Mouse (Mus musculus): Measurements from ENCODE around the gene Mtus2.

Mtus2 gene

GRCm38 (mm10) chr5:148041661-148042060 is 84.5 kb downstream of the Mtus2 start:
- no peak for DNase-seq (ENCODE audit: low spot score)

GRCm38 (mm10) chr5:148048200-148048599 is 91.1 kb downstream of the Mtus2 start:
- DNase-seq (ENCODE audit: low spot score): no peak

GRCm38 (mm10) chr5:148049304-148049703 is 92.2 kb downstream of the Mtus2 start:
- no peak for DNase-seq (ENCODE audit: low spot score)

DNA sequence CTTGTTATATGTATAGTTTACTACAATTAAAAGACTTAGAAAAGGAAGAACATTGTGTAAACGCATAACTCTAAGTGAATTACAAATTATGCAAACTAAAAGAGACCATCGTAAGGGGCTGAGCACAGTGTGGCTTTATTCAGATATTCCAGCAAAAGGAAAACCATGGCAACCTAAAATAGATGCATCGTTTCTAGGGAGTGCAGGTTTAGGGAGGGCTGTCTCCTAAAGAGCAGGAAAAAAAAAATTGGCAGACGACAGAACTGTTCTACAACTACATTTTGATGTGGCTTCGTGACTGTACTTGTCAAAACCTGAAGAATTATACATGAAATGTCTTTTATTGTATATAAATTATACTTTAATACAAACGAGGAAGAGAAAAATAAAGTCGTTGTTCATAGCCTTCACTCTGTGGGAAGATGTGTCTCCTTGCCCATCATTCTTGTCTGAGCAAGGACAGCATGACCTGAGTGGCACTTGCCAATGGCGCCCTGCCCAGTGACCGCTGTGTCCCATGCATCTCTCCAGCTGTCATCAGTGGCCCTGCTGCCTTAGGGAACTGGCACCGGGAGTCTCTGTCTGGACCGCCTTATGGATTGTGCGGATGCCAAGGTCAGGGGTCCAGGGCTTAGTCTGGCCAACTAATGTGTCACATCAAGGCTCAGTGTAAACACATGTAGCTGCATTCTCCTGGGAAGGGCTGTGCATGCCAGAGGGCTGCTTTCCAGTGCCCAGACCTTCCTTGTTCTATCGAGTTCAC is 95.9 kb downstream of the Mtus2 start:
- no peak for DNase-seq (ENCODE audit: low spot score)

- DNase-seq (ENCODE audit: low spot score): no peak
Observed at GRCm38 (mm10) chr5:148053609-148053990, 96.5 kb downstream of the Mtus2 start.

GRCm38 (mm10) chr5:148056831-148057230 is 99.7 kb downstream of the Mtus2 start:
- DNase-seq (ENCODE audit: low spot score): no peak

DNA sequence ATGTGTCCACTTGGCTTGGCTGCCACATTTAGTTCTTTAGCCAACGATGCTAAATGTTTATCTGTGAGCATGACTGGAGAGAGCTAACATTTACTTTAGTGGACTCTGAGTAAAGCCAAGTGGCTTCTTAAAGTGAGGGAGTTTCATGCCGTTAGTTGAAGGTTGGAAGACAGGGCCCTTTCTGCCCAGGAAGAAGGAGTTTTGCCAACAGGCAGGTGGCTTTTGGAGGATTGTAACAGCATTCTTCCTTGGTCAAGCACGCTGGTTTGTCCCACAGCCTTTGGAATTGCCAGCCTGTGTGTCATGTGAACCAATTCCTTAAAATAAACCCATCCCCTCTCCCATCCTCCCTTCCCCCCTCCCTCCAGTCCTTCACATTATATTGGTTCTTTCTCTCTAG is 100.3 kb downstream of the Mtus2 start:
- no peak for DNase-seq (ENCODE audit: low spot score)

DNA sequence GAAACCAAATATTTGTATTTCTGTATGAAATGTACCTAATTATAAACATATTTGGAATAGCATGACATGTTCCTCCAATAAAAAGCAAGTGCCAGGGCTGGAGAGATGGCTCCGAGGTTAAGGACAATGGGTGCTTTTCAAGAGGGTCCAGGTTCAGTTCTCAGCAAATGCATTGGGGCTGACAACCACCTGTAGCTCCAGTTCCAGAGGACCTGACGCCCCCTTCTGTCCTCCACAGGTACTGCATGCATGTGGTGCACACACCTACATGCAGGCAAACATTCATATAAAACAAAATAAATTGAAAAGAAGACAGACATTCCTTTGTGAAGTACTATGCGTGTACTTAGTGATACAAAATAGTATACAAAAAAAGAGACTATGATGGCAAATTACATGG is 102.2 kb downstream of the Mtus2 start:
- no peak for DNase-seq (ENCODE audit: low spot score)

GRCm38 (mm10) chr5:148061869-148062268 is 104.7 kb downstream of the Mtus2 start:
- DNase-seq (ENCODE audit: low spot score): no peak

- DNase-seq (ENCODE audit: low spot score): no peak
Observed at GRCm38 (mm10) chr5:148063745-148064144, 106.6 kb downstream of the Mtus2 start.

DNA sequence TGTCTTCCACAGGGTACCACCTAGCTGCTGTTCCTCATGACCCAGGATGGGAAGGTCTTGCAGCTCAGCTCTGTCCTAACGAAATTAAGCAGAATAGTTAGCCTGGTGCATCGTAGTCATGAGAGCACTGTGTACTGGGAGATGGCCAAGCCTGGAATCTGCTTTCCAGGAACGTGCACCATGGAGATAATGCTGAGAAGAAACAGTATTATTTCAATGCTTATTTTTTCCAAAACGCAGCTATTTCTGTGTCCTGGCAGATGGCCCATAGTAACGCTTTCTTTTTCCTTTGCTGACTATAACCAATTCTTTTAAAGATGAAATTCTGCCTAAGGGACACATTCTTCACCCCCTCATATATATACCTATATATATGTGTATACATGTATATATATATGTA is 108.1 kb downstream of the Mtus2 start:
- no peak for DNase-seq (ENCODE audit: low spot score)

GRCm38 (mm10) chr5:148069909-148070308 is 112.8 kb downstream of the Mtus2 start:
- DNase-seq (ENCODE audit: low spot score): peak; percentile 18

DNA sequence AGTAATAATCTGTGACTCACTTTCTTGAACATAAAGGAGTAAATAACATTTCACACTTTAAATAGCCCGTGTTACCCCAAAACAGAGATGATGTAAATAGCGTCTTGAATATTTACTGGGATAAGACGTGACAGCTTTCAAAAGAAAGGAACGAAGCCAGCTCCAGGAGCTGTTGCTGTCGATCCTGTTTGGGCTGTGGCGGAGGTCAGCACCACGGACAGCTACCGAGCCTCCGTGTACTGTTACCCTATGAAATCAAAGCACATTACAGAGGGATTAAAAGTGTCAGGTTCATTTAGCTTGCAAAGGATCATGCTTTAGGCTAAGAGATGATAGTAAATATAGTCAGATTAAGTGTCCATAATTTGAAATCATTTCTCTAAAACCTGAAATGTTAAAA is 114.7 kb downstream of the Mtus2 start:
- peak; percentile 50 for DNase-seq (ENCODE audit: low spot score)

GRCm38 (mm10) chr5:148073461-148073860 is 116.3 kb downstream of the Mtus2 start:
- no peak for DNase-seq (ENCODE audit: low spot score)

DNA sequence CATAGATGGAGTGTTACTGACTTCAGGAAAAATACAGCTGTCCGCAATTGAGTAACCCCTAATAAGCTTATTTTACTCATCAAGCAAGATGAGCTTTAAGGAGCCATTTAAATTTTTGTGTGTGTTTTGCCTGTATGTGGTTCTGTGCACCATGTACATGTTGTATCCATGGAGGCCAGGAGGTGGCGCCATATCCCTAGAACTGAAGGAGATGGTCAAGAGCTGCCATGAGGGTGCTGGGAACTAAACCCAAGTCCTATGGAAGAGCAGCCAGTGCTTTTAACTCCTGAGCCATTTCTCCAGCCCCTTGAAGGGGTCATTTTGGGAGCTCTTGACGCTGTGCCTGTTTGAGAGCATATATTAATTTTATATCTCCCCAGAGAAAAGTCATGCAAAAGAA is 122.6 kb downstream of the Mtus2 start:
- DNase-seq (ENCODE audit: low spot score): no peak

GRCm38 (mm10) chr5:148083541-148083940 is 126.4 kb downstream of the Mtus2 start:
- no peak for DNase-seq (ENCODE audit: low spot score)

DNA sequence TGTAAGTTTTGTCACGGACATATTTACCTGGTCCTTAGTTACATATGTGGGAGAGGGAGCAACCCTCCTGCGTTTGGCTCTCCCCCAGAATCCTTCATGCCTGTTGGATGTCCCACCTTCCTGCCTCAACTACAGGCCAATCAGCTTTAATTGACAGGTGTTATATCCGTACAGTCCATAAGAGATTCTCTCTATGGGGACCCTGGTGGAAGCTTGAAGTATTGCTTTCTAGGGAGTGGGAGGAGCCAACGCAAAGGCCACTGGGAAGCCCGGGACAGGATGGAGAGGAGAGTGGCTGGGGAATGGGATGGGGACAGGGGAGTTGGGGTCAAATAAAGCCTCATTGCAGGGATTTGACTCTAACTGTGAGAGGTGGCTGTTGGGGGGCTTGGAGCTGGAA is 127.6 kb downstream of the Mtus2 start:
- no peak for DNase-seq (ENCODE audit: low spot score)

DNA sequence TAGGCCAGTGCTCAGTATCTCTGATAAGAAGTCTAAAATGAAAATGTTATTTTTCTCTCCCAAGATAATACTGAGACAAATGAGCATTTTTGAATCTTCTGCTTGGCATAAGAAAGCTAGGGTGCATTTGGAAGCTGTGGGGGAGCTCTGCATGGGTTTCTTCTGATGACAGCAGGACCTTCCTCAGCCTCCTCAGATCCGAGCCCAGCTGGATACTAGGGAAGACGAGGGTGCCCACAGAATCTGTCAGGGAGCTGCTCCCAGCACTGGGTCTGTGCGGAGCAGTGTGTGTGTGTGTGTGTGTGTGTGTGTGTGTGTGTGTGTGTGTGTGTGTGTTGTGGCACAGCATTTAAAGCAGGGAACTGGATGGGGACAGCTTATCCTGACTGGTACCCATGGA is 130.7 kb downstream of the Mtus2 start:
- DNase-seq (ENCODE audit: low spot score): no peak

- no peak for DNase-seq (ENCODE audit: low spot score)
Observed at GRCm38 (mm10) chr5:148090191-148090821, 133.2 kb downstream of the Mtus2 start.

GRCm38 (mm10) chr5:148094640-148095039 is 137.5 kb downstream of the Mtus2 start:
- no peak for DNase-seq (ENCODE audit: low spot score)

GRCm38 (mm10) chr5:148099356-148099755 is 142.2 kb downstream of the Mtus2 start:
- DNase-seq (ENCODE audit: low spot score): no peak

DNA sequence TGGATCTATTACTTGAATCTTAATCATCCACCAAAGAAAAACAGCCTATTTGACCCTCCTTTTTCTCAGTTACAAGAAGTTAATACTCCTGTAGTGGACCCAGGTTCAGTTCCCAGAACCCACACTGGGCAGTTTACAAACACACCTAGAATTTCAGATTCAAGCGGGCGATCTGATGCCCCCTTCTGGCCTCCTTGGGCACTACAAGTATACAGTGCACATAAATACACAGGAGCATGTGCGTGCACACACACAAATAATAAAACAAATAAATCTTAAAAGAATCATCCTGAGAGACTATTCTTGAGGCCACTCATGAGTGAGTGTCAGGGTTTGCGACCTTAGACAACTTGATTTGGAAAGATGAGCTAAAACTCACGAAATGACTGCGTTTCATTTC is 150.2 kb downstream of the Mtus2 start:
- no peak for DNase-seq (ENCODE audit: low spot score)

GRCm38 (mm10) chr5:148107890-148108289 is 150.8 kb downstream of the Mtus2 start:
- no peak for DNase-seq (ENCODE audit: low spot score)

DNA sequence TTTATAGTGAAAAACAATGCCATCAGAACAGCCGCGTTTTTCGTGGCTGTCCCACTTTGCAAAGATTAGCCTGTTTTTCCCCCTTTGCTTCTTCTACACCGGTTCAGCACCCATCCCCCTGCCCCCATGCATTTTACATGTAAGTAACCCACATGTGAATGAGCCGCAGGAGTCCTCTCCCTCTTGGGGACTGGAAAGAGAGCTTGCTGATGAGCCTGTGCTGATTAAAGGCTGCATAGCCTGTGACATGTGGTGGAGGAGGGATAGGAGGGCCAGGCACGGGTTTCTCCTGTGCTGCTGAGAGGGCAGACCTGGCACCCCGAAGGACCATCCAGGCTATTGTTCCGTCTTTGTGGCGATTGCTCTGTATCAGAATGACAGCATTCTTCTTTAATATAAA is 151.2 kb downstream of the Mtus2 start:
- no peak for DNase-seq (ENCODE audit: low spot score)
